9 mouse cellular contexts compared by ENCODE assay signal in genomic region chr7:127213485-127213884, GRCm38 (mm10). TPM values are rescaled to one million over a fixed set of nuclear protein-coding genes. Genes with fewer than 3 reads are reported as not detected.
A peak's percentile ranks its signal among the peaks of the same experiment; 100 is the strongest.
DNase-seq lines count a peak whose midpoint lies in the region; ATAC-seq and TF ChIP-seq lines count a peak whose summit lies in the region.
"Had no signal": no experiment of that assay in that cellular context is flagged by ENCODE, and none has a peak within 500 bp of the region (broad histone marks: within the 10 kb centered on the region; RNA-seq: fewer than 3 reads in every experiment).

No protein-coding gene starts in this region.

- no peak overlapping the region for H3K9ac ChIP-seq in heart, embryonic 11.5 days (ENCODE audit: low read depth, low read length)
- no peak overlapping the region for H3K9ac ChIP-seq in limb, embryonic 14.5 days (ENCODE audit: low read depth, low read length, severe bottlenecking)
- H3K9ac ChIP-seq: midbrain, embryonic 12.5 days had no signal

- no peaks in the 10 kb centered on the region for H3K9me3 ChIP-seq in heart, embryonic 11.5 days (replicated peaks; ENCODE audit: control insufficient read depth, low read length)
- no peaks in the 10 kb centered on the region for H3K9me3 ChIP-seq in limb, embryonic 14.5 days (ENCODE audit: control insufficient read depth, low read length)
- H3K9me3 ChIP-seq: midbrain, embryonic 12.5 days had no signal

- TF ChIP-seq POLR2A in limb, embryonic 14.5 days (IDR thresholded peaks at IDR 0.05; ENCODE audit: borderline replicate concordance, extremely low read depth, insufficient read depth, insufficient read length): no peak

- 45% methylated on average over 7 of the region's 7 CpGs for WGBS in heart, embryonic 11.5 days (ENCODE audit: insufficient replicate concordance)
- 41% methylated on average over 7 of the region's 7 CpGs for WGBS in limb, embryonic 14.5 days

- ATAC-seq in heart, embryonic 11.5 days (replicated peaks; ENCODE audit: insufficient number of reproducible peaks, low FRiP score, low TSS enrichment): no peak
- no peak for ATAC-seq in limb, embryonic 14.5 days (ENCODE audit: low FRiP score, low read depth)
- no peak for ATAC-seq in frontal cortex, adult (ENCODE audit: low TSS enrichment)

- H3K4me1 ChIP-seq in heart, embryonic 11.5 days (ENCODE audit: control insufficient read depth, insufficient read depth, low read length): peaks cover 30% of the 10 kb centered on the region
- H3K4me1 ChIP-seq in limb, embryonic 14.5 days (ENCODE audit: control insufficient read depth, insufficient read depth, low read length): peaks cover 15% of the 10 kb centered on the region

- H3K27me3 ChIP-seq in heart, embryonic 11.5 days (ENCODE audit: control insufficient read depth, insufficient read depth, low read length): no peaks in the 10 kb centered on the region
- H3K27me3 ChIP-seq in limb, embryonic 14.5 days (ENCODE audit: control insufficient read depth, insufficient read depth, low read length): no peaks in the 10 kb centered on the region

- DNase-seq in heart, adult 8-10 months (ENCODE audit: low spot score): peak; percentile 33
- DNase-seq in 416B (ENCODE audit: low read depth) (peak; percentile 70), MN1 (ENCODE audit: low spot score) (peak; percentile 71)
- peak; percentile 49 for DNase-seq in limb, embryonic 14.5 days (ENCODE audit: low spot score)
- no peak for DNase-seq in urinary bladder, postnatal 14 days (ENCODE audit: low spot score)
- no peak for DNase-seq in spleen, postnatal 14 days (ENCODE audit: low spot score in 2 of 2)

- no peak overlapping the region for H3K4me3 ChIP-seq in heart, embryonic 11.5 days (ENCODE audit: low read depth, low read length)
- 0 out of 2 replicates have a peak overlapping the region, but pooled peaks have one; percentile 1 for H3K4me3 ChIP-seq in limb, embryonic 14.5 days (replicated peaks; ENCODE audit: low read length)
- H3K4me3 ChIP-seq: midbrain, embryonic 12.5 days had no signal

- no peaks in the 10 kb centered on the region for H3K36me3 ChIP-seq in heart, embryonic 11.5 days (ENCODE audit: control insufficient read depth, insufficient read depth, low read length)
- no peaks in the 10 kb centered on the region for H3K36me3 ChIP-seq in limb, embryonic 14.5 days (ENCODE audit: control insufficient read depth, insufficient read depth, low read length)
- H3K36me3 ChIP-seq: midbrain, embryonic 12.5 days had no signal

- H3K4me2 ChIP-seq in heart, embryonic 11.5 days: no peak overlapping the region
- no peak overlapping the region for H3K4me2 ChIP-seq in limb, embryonic 14.5 days (replicated peaks; ENCODE audit: low read depth, low read length, severe bottlenecking)
- H3K4me2 ChIP-seq: midbrain, embryonic 12.5 days had no signal

- no peak overlapping the region for H3K27ac ChIP-seq in heart, embryonic 11.5 days (ENCODE audit: low read depth, low read length)
- H3K27ac ChIP-seq in limb, embryonic 14.5 days (replicated peaks; ENCODE audit: low read depth, low read length): no peak overlapping the region
- H3K27ac ChIP-seq: midbrain, embryonic 12.5 days had no signal

RNA-seq across cellular contexts. Expression of gene Mylpf, which starts 4.8 kb away (rescaled TPM):
- total RNA-seq in heart, adult 8-10 months (2022): 10 to 100 TPM in 1 of 4 experiments, 1 to 10 TPM in 3; 6.2 to 14.1 (median 8.2) TPM
- polyA plus RNA-seq in heart, embryonic 11.5 days (2014; fragmentation: Nextera tagmentation; extraction: Ambion mirVana): 27.8 and 37.5 TPM in 2 replicates
- polyA plus RNA-seq in limb, embryonic 14.5 days (2012; rRNA removed): 555 and 1,104 TPM in 2 replicates
- polyA plus RNA-seq in limb, embryonic 14.5 days (2014; fragmentation: Nextera tagmentation; extraction: Ambion mirVana): 413 and 609 TPM in 2 replicates

RNA-seq across cellular contexts. Expression of gene Tbc1d10b, which starts 5.2 kb away (rescaled TPM):
- total RNA-seq in heart, adult 8-10 months (2022): 10 to 100 TPM; 17.4 to 24.4 (median 23.0) TPM
- polyA plus RNA-seq in heart, embryonic 11.5 days (2014; fragmentation: Nextera tagmentation; extraction: Ambion mirVana): 17.5 and 23.7 TPM in 2 replicates
- polyA plus RNA-seq in limb, embryonic 14.5 days (2012; rRNA removed): 40.8 and 46.8 TPM in 2 replicates
- polyA plus RNA-seq in limb, embryonic 14.5 days (2014; fragmentation: Nextera tagmentation; extraction: Ambion mirVana): 27.1 and 29.3 TPM in 2 replicates

RNA-seq across cellular contexts. Expression of gene Cd2bp2, which starts 17.6 kb away (rescaled TPM):
- total RNA-seq in heart, adult 8-10 months (2022): 10 to 100 TPM; 36.2 to 45.1 (median 40.6) TPM
- polyA plus RNA-seq in heart, embryonic 11.5 days (2014; fragmentation: Nextera tagmentation; extraction: Ambion mirVana): 41.7 and 41.8 TPM in 2 replicates
- 84.2 and 110 TPM in 2 replicates for polyA plus RNA-seq in limb, embryonic 14.5 days (2012; rRNA removed)
- polyA plus RNA-seq in limb, embryonic 14.5 days (2014; fragmentation: Nextera tagmentation; extraction: Ambion mirVana): 54.2 and 61.0 TPM in 2 replicates

RNA-seq across cellular contexts. Expression of gene Zfp553, which starts 19.4 kb away (rescaled TPM):
- 1 to 10 TPM; 5.2 to 6.4 (median 5.8) TPM for total RNA-seq in heart, adult 8-10 months (2022)
- 12.3 and 14.6 TPM in 2 replicates for polyA plus RNA-seq in heart, embryonic 11.5 days (2014; fragmentation: Nextera tagmentation; extraction: Ambion mirVana)
- 22.5 and 24.9 TPM in 2 replicates for polyA plus RNA-seq in limb, embryonic 14.5 days (2012; rRNA removed)
- 19.4 and 20.1 TPM in 2 replicates for polyA plus RNA-seq in limb, embryonic 14.5 days (2014; fragmentation: Nextera tagmentation; extraction: Ambion mirVana)

RNA-seq across cellular contexts. Expression of gene Sept1, which starts 19.4 kb away (rescaled TPM):
- 1 to 10 TPM; 2.1 to 3.9 (median 2.6) TPM for total RNA-seq in heart, adult 8-10 months (2022)
- 19.8 and 23.1 TPM in 2 replicates for polyA plus RNA-seq in heart, embryonic 11.5 days (2014; fragmentation: Nextera tagmentation; extraction: Ambion mirVana)
- polyA plus RNA-seq in limb, embryonic 14.5 days (2012; rRNA removed): 14.9 and 22.2 TPM in 2 replicates
- 15.3 and 18.6 TPM in 2 replicates for polyA plus RNA-seq in limb, embryonic 14.5 days (2014; fragmentation: Nextera tagmentation; extraction: Ambion mirVana)

Comparison
In these comparisons a context has a peak if more than half of its experiments do, and no peak if none do; other contexts are left out.
1. DNase-seq: peak in heart, adult 8-10 months (single experiment), 416B (single experiment), MN1 (single experiment) and limb, embryonic 14.5 days (single experiment); none in urinary bladder, postnatal 14 days (single experiment) and spleen, postnatal 14 days (0 of 2).
2. RNA of gene Mylpf, which starts 4.8 kb away (polyA plus RNA-seq): 413 to 1,104 TPM in limb, embryonic 14.5 days; 27.8 to 37.5 TPM in heart, embryonic 11.5 days; every median in the first group is over 10 times any median in the second.